Mouse (Mus musculus) embryonic facial prominence, embryonic 11.5 days (tissue): ENCODE data around the gene Gcc1. TPM values are rescaled to one million over a fixed set of nuclear protein-coding genes. Genes with fewer than 3 reads are reported as not detected.

Experiments used
- ATAC-seq: fragments of 200-750 bp; cut with Nextera tagmentation; replicated peaks from 2 replicates; pipeline ENCODE4 v1.8.0; 2017; ENCODE audit warnings: low read depth; ENCODE audit not compliant: insufficient number of reproducible peaks, low FRiP score, low TSS enrichment
- DNase-seq: peaks from one replicate; pipeline ENCODE4 v3.0.0-alpha.2; 2015; ENCODE audit warnings: low spot score
- H3K27ac ChIP-seq: fragments of 300-500 bp; sonication (generic); replicated peaks from 2 replicates; pipeline ENCODE4 v1.5.1; 2014; ENCODE audit warnings: mild to moderate bottlenecking, low read depth, low read length, control low read depth
- H3K27me3 ChIP-seq: fragments of 300-500 bp; sonication (generic); 2 replicates; pipeline ENCODE4 v1.6.1; 2014; ENCODE audit warnings: mild to moderate bottlenecking, low read length, moderate library complexity, mixed read lengths; ENCODE audit not compliant: control insufficient read depth, insufficient read depth
- H3K36me3 ChIP-seq: fragments of 300-500 bp; sonication (generic); replicated peaks from 2 replicates; pipeline ENCODE4 v1.6.1; 2014; ENCODE audit warnings: low read depth, mild to moderate bottlenecking, low read length, moderate library complexity, mixed read lengths; ENCODE audit not compliant: control insufficient read depth, insufficient read depth
- H3K4me1 ChIP-seq: fragments of 300-500 bp; sonication (generic); 2 replicates; pipeline ENCODE4 v1.6.1; 2014; ENCODE audit warnings: low read length, mixed read lengths; ENCODE audit not compliant: control insufficient read depth, insufficient read depth
- H3K4me2 ChIP-seq: fragments of 300-500 bp; sonication (generic); 2 replicates; pipeline ENCODE4 v1.6.1; 2014; ENCODE audit warnings: low read depth, mild to moderate bottlenecking, control low read depth, low read length, moderate library complexity
- H3K4me3 ChIP-seq: fragments of 300-500 bp; sonication (generic); 2 replicates; pipeline ENCODE4 v1.5.1; 2014; ENCODE audit warnings: low read depth, low read length, control low read depth
- H3K9ac ChIP-seq: fragments of 300-500 bp; sonication (generic); replicated peaks from 2 replicates; pipeline ENCODE4 v1.6.1; 2014; ENCODE audit warnings: mild to moderate bottlenecking, control low read depth, low read length
- H3K9me3 ChIP-seq: fragments of 300-500 bp; sonication (generic); replicated peaks from 2 replicates; pipeline ENCODE4 v1.6.1; 2016; ENCODE audit warnings: mild to moderate bottlenecking, low read length, inconsistent platforms, mixed read lengths; ENCODE audit not compliant: control insufficient read depth
- WGBS: fragments of 180-500 bp; shearing (Covaris S2); extraction: QIAGEN DNeasy Blood & Tissue Kit; methylation state at CpG from one replicate; pipeline ENCODE4 v1.1.7; 2014; 5-methylcytosine and 5-hydroxymethylcytosine counted together
- polyA plus RNA-seq: library from polyadenylated mRNA; unstranded; fragments of >200 nt; fragmentation: Nextera tagmentation; extraction: Ambion mirVana; gene quantifications from 2 replicates; pipeline ENCODE4 v1.2.1, GENCODE M21; 2014

Gcc1 gene
- polyA plus RNA-seq, 1 experiment from 2014 or later, result 7.4 TPM

GRCm38 (mm10) chr6:28367575-28367974 lies 60.6 kb downstream of the Gcc1 start:
- H3K9ac ChIP-seq, result no peak overlapping the region
- no peak overlapping the region for H3K27ac ChIP-seq
- ATAC-seq, result no peak
- 92% methylated on average over 9 of the region's 9 CpGs for WGBS
- H3K27me3 ChIP-seq, result no peaks in the 10 kb centered on the region
- H3K9me3 ChIP-seq, result no peaks in the 10 kb centered on the region
- no peak overlapping the region for H3K4me2 ChIP-seq
- no peaks in the 10 kb centered on the region for H3K36me3 ChIP-seq
- H3K4me3 ChIP-seq, result no peak overlapping the region
- no peak for DNase-seq
- no peaks in the 10 kb centered on the region for H3K4me1 ChIP-seq

Other genes starting within 250 kb of the Gcc1 start
- 13.5 and 20.2 TPM in 2 replicates for gene Zfp800, start 30.4 kb downstream of the Gcc1 start, polyA plus RNA-seq
- gene Arf5, start 4.8 kb downstream of the Gcc1 start, polyA plus RNA-seq, result 289 and 311 TPM in 2 replicates
- gene Fscn3, start 601 bp downstream of the Gcc1 start, polyA plus RNA-seq, result not detected in 2 replicates
- gene Pax4, start 21.0 kb upstream of the Gcc1 start, polyA plus RNA-seq, result not detected in 2 replicates
- 92.6 and 103 TPM in 2 replicates for gene Snd1, start 46.7 kb upstream of the Gcc1 start, polyA plus RNA-seq